Mouse (Mus musculus): Measurements from ENCODE around the gene Gm42906.

GRCm38 (mm10) chr5:151108955-151109354 is 319.0 kb downstream of the Gm42906 start:
- TF ChIP-seq EP300 (IDR thresholded peaks at IDR 0.05; ENCODE audit: low read depth), result no peak
- TF ChIP-seq CTCF (IDR thresholded peaks at IDR 0.05; ENCODE audit: low read depth), result no peak

All from liver, postnatal 0 days (tissue).